8 mouse cellular contexts compared by ENCODE assay signal in genomic region chr17:33890533-33891059, GRCm38 (mm10). TPM values are rescaled to one million over a fixed set of nuclear protein-coding genes. Genes with fewer than 3 reads are reported as not detected.
DNase-seq lines count a peak whose midpoint lies in the region; ATAC-seq and TF ChIP-seq lines count a peak whose summit lies in the region.

Gene Kifc1 (minus strand): TSS chr17:33890661.

- H3K4me3 ChIP-seq in heart, embryonic 12.5 days: peak within 1 kb of the TSS; percentile 92
- H3K4me3 ChIP-seq in kidney, postnatal 0 days (replicated peaks; ENCODE audit: low read depth, low read length): peak within 1 kb of the TSS; percentile 62
- H3K4me3 ChIP-seq in liver, embryonic 11.5 days (ENCODE audit: low read depth, low read length): peak within 1 kb of the TSS; percentile 77
- H3K4me3 ChIP-seq in stomach, embryonic 14.5 days (ENCODE audit: low read depth, low read length): peak within 1 kb of the TSS; percentile 60

- peak within 1 kb of the TSS; percentile 86 for H3K9ac ChIP-seq in heart, embryonic 12.5 days
- H3K9ac ChIP-seq in kidney, postnatal 0 days (ENCODE audit: low read depth, low read length): peak within 1 kb of the TSS; percentile 53
- H3K9ac ChIP-seq in liver, embryonic 11.5 days (ENCODE audit: low read depth, low read length): peak within 1 kb of the TSS; percentile 84
- H3K9ac ChIP-seq in stomach, embryonic 14.5 days (replicated peaks; ENCODE audit: low read depth, low read length): peak within 1 kb of the TSS; percentile 55

- WGBS in heart, embryonic 12.5 days: 0% methylated on average over 49 of the region's 49 CpGs
- WGBS in kidney, postnatal 0 days: under 1% methylated on average over 49 of the region's 49 CpGs
- under 1% methylated on average over 49 of the region's 49 CpGs for WGBS in liver, embryonic 11.5 days
- under 1% methylated on average over 47 of the region's 49 CpGs for WGBS in stomach, embryonic 14.5 days

- peaks cover 14% of the 10 kb centered on the region for H3K36me3 ChIP-seq in heart, embryonic 12.5 days
- no peaks in the 10 kb centered on the region for H3K36me3 ChIP-seq in kidney, postnatal 0 days (ENCODE audit: insufficient read depth, low read length)
- H3K36me3 ChIP-seq in liver, embryonic 11.5 days (ENCODE audit: control insufficient read depth, insufficient read depth, low read length): peaks cover 7% of the 10 kb centered on the region
- H3K36me3 ChIP-seq in stomach, embryonic 14.5 days (ENCODE audit: control insufficient read depth, insufficient read depth, low read length): peaks cover 7% of the 10 kb centered on the region; the same call in 1 of the 2 replicates

- DNase-seq in CD4-positive helper T cell, adult 2 months (ENCODE audit: low read depth, low spot score): peak; percentile 100
- DNase-seq in brain, embryonic 18.5 days (ENCODE audit: low read depth, low spot score): peak; percentile 99
- DNase-seq in kidney, postnatal 0 days (ENCODE audit: low spot score): peak; percentile 99
- peak; percentile 99 for DNase-seq in liver, embryonic 11.5 days (ENCODE audit: low spot score)
- peak; percentile 99 for DNase-seq in naive thymus-derived CD4-positive, alpha-beta T cell, adult 2 months (ENCODE audit: low read depth)

- no peaks in the 10 kb centered on the region for H3K9me3 ChIP-seq in heart, embryonic 12.5 days (replicated peaks)
- no peaks in the 10 kb centered on the region for H3K9me3 ChIP-seq in kidney, postnatal 0 days (replicated peaks; ENCODE audit: low read length)
- no peaks in the 10 kb centered on the region for H3K9me3 ChIP-seq in liver, embryonic 11.5 days (ENCODE audit: control insufficient read depth, low read length)
- H3K9me3 ChIP-seq in stomach, embryonic 14.5 days (ENCODE audit: control insufficient read depth, low read depth, low read length): no peaks in the 10 kb centered on the region

- H3K4me1 ChIP-seq in heart, embryonic 12.5 days (replicated peaks): peaks cover 20% of the 10 kb centered on the region
- no peaks in the 10 kb centered on the region for H3K4me1 ChIP-seq in kidney, postnatal 0 days (replicated peaks; ENCODE audit: insufficient read depth, low read length)
- peaks cover 15% of the 10 kb centered on the region for H3K4me1 ChIP-seq in liver, embryonic 11.5 days (replicated peaks; ENCODE audit: control insufficient read depth, insufficient read depth, low read length)
- H3K4me1 ChIP-seq in stomach, embryonic 14.5 days (ENCODE audit: control insufficient read depth, insufficient read depth, low read length): peaks cover 8% of the 10 kb centered on the region; the same call in 1 of the 2 replicates

- peak within 1 kb of the TSS; percentile 88; the same call in 1 of the 2 replicates for H3K27ac ChIP-seq in heart, embryonic 12.5 days (ENCODE audit: poor library complexity, severe bottlenecking)
- no peak within 1 kb of the TSS for H3K27ac ChIP-seq in kidney, postnatal 0 days
- H3K27ac ChIP-seq in liver, embryonic 11.5 days (ENCODE audit: low read depth, low read length): peak within 1 kb of the TSS; percentile 51
- H3K27ac ChIP-seq in stomach, embryonic 14.5 days (ENCODE audit: low read length): peak within 1 kb of the TSS; percentile 58; the same call in 1 of the 2 replicates

- 0 out of 2 replicates have a peak, but pooled peaks cover 2% of the 10 kb centered on the region for H3K27me3 ChIP-seq in heart, embryonic 12.5 days (replicated peaks)
- H3K27me3 ChIP-seq in kidney, postnatal 0 days (ENCODE audit: insufficient read depth, low read length): no peaks in the 10 kb centered on the region
- no peaks in the 10 kb centered on the region for H3K27me3 ChIP-seq in liver, embryonic 11.5 days (replicated peaks; ENCODE audit: control insufficient read depth, insufficient read depth, low read length)
- no peaks in the 10 kb centered on the region for H3K27me3 ChIP-seq in stomach, embryonic 14.5 days (ENCODE audit: control insufficient read depth, insufficient read depth, low read length)

- ATAC-seq in erythroid progenitor cell, adult 5-6 weeks (replicated peaks; ENCODE audit: low FRiP score, poor library complexity, severe bottlenecking): peak; percentile 98
- peak; percentile 97 for ATAC-seq in heart, embryonic 12.5 days (ENCODE audit: insufficient number of reproducible peaks, low FRiP score)
- ATAC-seq in kidney, postnatal 0 days (replicated peaks; ENCODE audit: low FRiP score, low read depth): peak; percentile 98
- ATAC-seq in liver, embryonic 11.5 days (replicated peaks; ENCODE audit: low FRiP score): peak; percentile 98
- peak; percentile 100 for ATAC-seq in stomach, embryonic 14.5 days (ENCODE audit: insufficient number of reproducible peaks, insufficient read depth, low FRiP score, low read depth)

- peak within 1 kb of the TSS; percentile 75 for H3K4me2 ChIP-seq in heart, embryonic 12.5 days
- peak within 1 kb of the TSS; percentile 66 for H3K4me2 ChIP-seq in kidney, postnatal 0 days (ENCODE audit: low read length)
- peak within 1 kb of the TSS; percentile 80 for H3K4me2 ChIP-seq in liver, embryonic 11.5 days
- H3K4me2 ChIP-seq in stomach, embryonic 14.5 days (replicated peaks; ENCODE audit: low read depth, low read length): peak within 1 kb of the TSS; percentile 50

- TF ChIP-seq CTCF in kidney, postnatal 0 days (IDR thresholded peaks at IDR 0.05; ENCODE audit: low read depth): peak; percentile 100

RNA-seq across cellular contexts. Expression of gene Kifc1, which starts in this region (rescaled TPM):
- total RNA-seq in erythroid progenitor cell, adult 5-6 weeks (2015; ENCODE audit: low replicate concordance): 89.3 and 150 TPM in 2 replicates
- 479 and 506 TPM in 2 replicates for total RNA-seq in erythroid progenitor cell, adult 5-6 weeks (2017; ENCODE audit: low replicate concordance)
- polyA plus RNA-seq in heart, embryonic 12.5 days (2016; fragmentation: Nextera tagmentation; extraction: Ambion mirVana): 3.5 and 5.5 TPM in 2 replicates
- polyA plus RNA-seq in kidney, postnatal 0 days (2015; fragmentation: Nextera tagmentation; extraction: Ambion mirVana): 3.4 TPM in 2 replicates
- 10.2 and 11.8 TPM in 2 replicates for polyA plus RNA-seq in liver, embryonic 11.5 days (2014; fragmentation: Nextera tagmentation; extraction: Ambion mirVana)
- polyA plus RNA-seq in stomach, embryonic 14.5 days (2014; fragmentation: Nextera tagmentation; extraction: Ambion mirVana): 6.8 TPM in 2 replicates
